Mouse (Mus musculus) heart, adult 2 months (tissue): Measurements from ENCODE around the gene Trpm8.

Source experiments
- CTCF ChIP-seq: fragments of 200-600 bp; IDR thresholded peaks from 2 replicates; pipeline ENCODE4 v1.8.1; 2022; ENCODE audit warnings: antibody characterized with exemption, mild to moderate bottlenecking, moderate library complexity
- POLR2A ChIP-seq: fragments of 200-500 bp; IDR thresholded peaks from 2 replicates; pipeline ENCODE4 v1.6.1; 2011; ENCODE audit warnings: mild to moderate bottlenecking, low read depth, low read length, control low read depth; ENCODE audit not compliant: insufficient read depth

GRCm38 (mm10) chr1:88310349-88310748 lies 32.9 kb downstream of the Trpm8 start:
- no peak for TF ChIP-seq CTCF
- no peak for TF ChIP-seq POLR2A
